9 mouse cellular contexts compared by ENCODE assay signal in genomic region chr11:76699626-76700025, GRCm38 (mm10). TPM values are rescaled to one million over a fixed set of nuclear protein-coding genes. Genes with fewer than 3 reads are reported as not detected.
DNase-seq lines count a peak whose midpoint lies in the region; ATAC-seq lines count a peak whose summit lies in the region.
"Had no signal": no experiment of that assay in that cellular context is flagged by ENCODE, and none has a peak within 500 bp of the region (broad histone marks: within the 10 kb centered on the region; RNA-seq: fewer than 3 reads in every experiment).

No protein-coding gene starts in this region.

- no peak overlapping the region for H3K4me3 ChIP-seq in kidney, embryonic 15.5 days (replicated peaks)
- H3K4me3 ChIP-seq in heart, embryonic 16.5 days (ENCODE audit: low read length), result peak overlapping the region; percentile 4; the same call in 1 of the 2 replicates
- no peak overlapping the region for H3K4me3 ChIP-seq in liver, embryonic 13.5 days (replicated peaks)
- H3K4me3 ChIP-seq: erythroblast, embryonic 14.5 days had no signal

- WGBS in kidney, embryonic 15.5 days, result 60% methylated on average over 7 of the region's 9 CpGs
- 44% methylated on average over 9 of the region's 9 CpGs for WGBS in heart, embryonic 16.5 days
- WGBS in liver, embryonic 13.5 days (ENCODE audit: insufficient replicate concordance), result 48% methylated on average over 8 of the region's 9 CpGs

- H3K4me2 ChIP-seq in kidney, embryonic 15.5 days, result 0 out of 2 replicates have a peak overlapping the region, but pooled peaks have one; percentile 2
- peak overlapping the region; percentile 24 for H3K4me2 ChIP-seq in heart, embryonic 16.5 days (ENCODE audit: low read depth, low read length)
- peak overlapping the region; percentile 19 for H3K4me2 ChIP-seq in liver, embryonic 13.5 days

- H3K27me3 ChIP-seq in kidney, embryonic 15.5 days, result no peaks in the 10 kb centered on the region
- no peaks in the 10 kb centered on the region; the same call in none of the 2 replicates for H3K27me3 ChIP-seq in heart, embryonic 16.5 days (ENCODE audit: control insufficient read depth, insufficient read depth, low read length)
- no peaks in the 10 kb centered on the region for H3K27me3 ChIP-seq in liver, embryonic 13.5 days

- no peak overlapping the region for H3K27ac ChIP-seq in kidney, embryonic 15.5 days
- H3K27ac ChIP-seq in heart, embryonic 16.5 days (ENCODE audit: low read length), result no peak overlapping the region
- no peak overlapping the region for H3K27ac ChIP-seq in liver, embryonic 13.5 days

- ATAC-seq in kidney, embryonic 15.5 days (replicated peaks; ENCODE audit: low FRiP score), result no peak
- no peak for ATAC-seq in heart, embryonic 16.5 days (replicated peaks; ENCODE audit: extremely low read depth, insufficient read depth, low FRiP score)
- no peak for ATAC-seq in liver, embryonic 13.5 days (ENCODE audit: low read depth)
- ATAC-seq in CD4-positive, CD25-positive, alpha-beta regulatory T cell, adult 4 months, result no peak

- H3K9me3 ChIP-seq in kidney, embryonic 15.5 days (replicated peaks), result no peaks in the 10 kb centered on the region
- no peaks in the 10 kb centered on the region for H3K9me3 ChIP-seq in heart, embryonic 16.5 days (replicated peaks; ENCODE audit: control insufficient read depth, low read length)
- H3K9me3 ChIP-seq in liver, embryonic 13.5 days (replicated peaks), result no peaks in the 10 kb centered on the region

- no peaks in the 10 kb centered on the region for H3K4me1 ChIP-seq in kidney, embryonic 15.5 days
- H3K4me1 ChIP-seq in heart, embryonic 16.5 days (ENCODE audit: control insufficient read depth, insufficient read depth, low read length), result no peaks in the 10 kb centered on the region
- 0 out of 2 replicates have a peak, but pooled peaks cover 2% of the 10 kb centered on the region for H3K4me1 ChIP-seq in liver, embryonic 13.5 days (replicated peaks)

- no peak overlapping the region for H3K9ac ChIP-seq in kidney, embryonic 15.5 days
- H3K9ac ChIP-seq in heart, embryonic 16.5 days (ENCODE audit: low read length), result no peak overlapping the region
- no peak overlapping the region for H3K9ac ChIP-seq in liver, embryonic 13.5 days

- no peak for DNase-seq in kidney, postnatal 25 days
- peak; percentile 30 for DNase-seq in NIH3T3 (ENCODE audit: low read depth)
- DNase-seq in liver, embryonic 13.5 days, result no peak
- DNase-seq in right cerebral cortex, postnatal 14 days, result no peak
- DNase-seq: cerebellum, postnatal 14 days had no signal

- H3K36me3 ChIP-seq in kidney, embryonic 15.5 days, result no peaks in the 10 kb centered on the region
- no peaks in the 10 kb centered on the region for H3K36me3 ChIP-seq in heart, embryonic 16.5 days (ENCODE audit: control insufficient read depth, insufficient read depth)
- H3K36me3 ChIP-seq in liver, embryonic 13.5 days, result no peaks in the 10 kb centered on the region

RNA-seq across cellular contexts. Expression of gene Trarg1, which starts 20.0 kb away (rescaled TPM):
- 1.2 and 2.1 TPM in 2 replicates for polyA plus RNA-seq in kidney, embryonic 15.5 days (2015; fragmentation: Nextera tagmentation; extraction: Ambion mirVana)
- 0.51 and 0.54 TPM in 2 replicates for polyA plus RNA-seq in heart, embryonic 16.5 days (2015; fragmentation: Nextera tagmentation; extraction: Ambion mirVana)
- not detected in 2 replicates for polyA plus RNA-seq in liver, embryonic 13.5 days (2015; fragmentation: Nextera tagmentation; extraction: Ambion mirVana)
- polyA plus RNA-seq in CD4-positive, CD25-positive, alpha-beta regulatory T cell, adult 4 months (2017; shearing (Covaris generic)), result not detected
- polyA plus RNA-seq: erythroblast, embryonic 14.5 days had no signal

RNA-seq across cellular contexts. Expression of gene Bhlha9, which starts 27.4 kb away (rescaled TPM):
- polyA plus RNA-seq in kidney, embryonic 15.5 days (2015; fragmentation: Nextera tagmentation; extraction: Ambion mirVana), result 0.30 and 0.54 TPM in 2 replicates
- polyA plus RNA-seq in heart, embryonic 16.5 days (2015; fragmentation: Nextera tagmentation; extraction: Ambion mirVana), result 0.12 TPM in 1 of 2 replicates, not detected in the other
- polyA plus RNA-seq in liver, embryonic 13.5 days (2015; fragmentation: Nextera tagmentation; extraction: Ambion mirVana), result not detected in 2 replicates
- not detected for polyA plus RNA-seq in CD4-positive, CD25-positive, alpha-beta regulatory T cell, adult 4 months (2017; shearing (Covaris generic))
- polyA plus RNA-seq: erythroblast, embryonic 14.5 days had no signal
